Mouse (Mus musculus) T-cell, adult 2 months (primary cell): Measurements from ENCODE around the gene Vinac1.

Experiments
- DNase-seq: peaks from one replicate; pipeline ENCODE4 v3.0.0; 2022; ENCODE audit warnings: low spot score

Vinac1 gene

GRCm38 (mm10) chr2:129047811-129048210, at the start of gene Vinac1:
Vinac1 (minus strand) TSS chr2:129048172.
- DNase-seq, result no peak

DNA sequence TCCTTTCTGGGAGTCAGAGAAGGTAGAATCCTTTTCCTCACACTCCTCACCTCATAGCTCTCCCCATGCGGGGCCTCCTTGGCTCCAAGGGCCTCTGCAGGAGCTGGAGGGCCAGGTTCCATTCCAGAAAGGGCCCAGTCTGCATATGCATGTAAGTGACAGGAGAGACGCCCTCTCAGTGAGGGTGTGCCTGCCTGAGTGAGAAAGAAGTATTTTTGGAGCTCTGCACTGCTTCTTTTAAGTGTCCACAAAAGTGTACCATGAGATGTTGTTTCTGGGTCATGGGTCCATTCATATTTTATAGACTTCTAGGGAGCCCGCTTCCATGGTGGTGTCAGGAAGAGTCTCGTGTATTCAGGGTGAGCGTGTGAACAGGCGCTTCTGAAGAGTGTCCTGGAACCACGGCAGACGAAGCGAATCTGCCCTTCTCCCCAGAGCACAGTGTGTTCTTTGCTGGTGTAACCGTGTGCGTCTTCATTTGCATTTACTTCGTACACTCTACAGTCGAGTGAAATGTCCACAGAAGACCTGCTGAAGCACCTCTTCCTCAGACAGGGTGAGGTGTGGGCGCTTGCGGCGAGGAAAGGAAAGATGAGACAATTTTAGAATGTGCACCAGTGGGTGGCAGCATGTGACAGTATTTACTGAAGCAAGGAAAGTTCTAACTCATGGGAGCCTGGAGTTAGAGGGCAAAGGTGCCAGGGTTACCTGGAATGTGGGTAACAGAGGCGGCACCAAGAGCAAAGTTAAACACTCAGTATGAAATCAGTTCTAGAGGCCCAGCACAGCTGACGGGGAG, 46.2 kb upstream of the Vinac1 start:
- DNase-seq, result no peak

DNA sequence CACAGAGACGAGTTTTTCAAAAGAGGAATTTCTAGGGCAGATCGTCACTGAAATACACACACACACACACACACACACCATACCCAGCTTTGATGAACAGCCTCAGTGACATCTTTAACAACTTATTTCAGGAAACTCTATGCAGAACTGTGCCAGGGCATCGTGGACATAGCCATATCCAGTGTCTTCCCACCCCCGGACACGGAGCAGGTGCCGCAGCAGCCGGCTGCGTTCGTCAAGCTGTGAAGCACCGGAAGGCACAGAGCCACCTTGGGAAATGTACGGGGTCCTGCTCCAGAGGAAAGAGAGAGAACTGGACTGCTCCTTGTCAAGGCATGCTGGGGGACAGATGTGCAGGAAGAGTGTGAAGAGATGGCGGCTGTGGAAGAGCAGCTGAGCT, 44.8 kb upstream of the Vinac1 start:
- DNase-seq, result no peak

- DNase-seq, result no peak
Observed at GRCm38 (mm10) chr2:129090370-129090769, 42.4 kb upstream of the Vinac1 start.

DNA sequence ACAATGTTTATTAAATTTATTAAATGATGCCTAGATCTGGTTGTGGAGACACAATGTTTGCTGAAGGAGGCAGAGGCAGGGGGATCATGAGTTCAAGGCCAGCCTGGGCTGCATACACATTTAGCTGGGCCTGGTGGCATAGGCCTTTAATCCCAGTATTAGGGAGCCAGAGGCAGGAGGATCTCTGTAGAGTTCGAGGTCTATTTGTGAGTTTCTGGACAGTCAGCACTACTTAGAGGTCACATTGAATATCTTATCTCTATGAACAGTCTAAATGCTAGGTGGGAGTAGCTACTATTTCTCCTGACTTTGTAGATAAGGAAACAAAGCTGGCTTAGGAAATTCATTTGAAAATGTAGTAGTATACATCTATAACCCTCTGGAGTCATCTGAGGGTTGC, 39.5 kb upstream of the Vinac1 start:
- no peak for DNase-seq

DNA sequence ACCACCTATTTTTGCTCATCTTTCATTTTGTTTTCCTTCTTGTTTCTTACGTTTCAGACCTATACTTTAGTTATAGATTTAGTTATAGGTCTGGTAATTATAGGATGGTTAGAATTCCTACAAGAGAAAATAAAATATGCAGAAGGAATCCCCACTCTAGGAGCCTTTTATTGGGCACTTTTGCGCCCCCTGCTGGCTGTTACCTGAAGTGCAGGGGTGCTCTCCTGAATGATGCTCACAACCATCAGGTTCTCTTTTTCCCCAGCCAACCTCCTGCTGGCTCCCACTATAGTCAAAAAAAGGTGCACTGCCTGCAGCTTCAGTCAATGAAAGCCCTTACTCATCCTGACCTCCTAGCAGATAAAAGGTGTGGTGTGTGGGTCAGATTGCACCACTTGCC, 37.0 kb upstream of the Vinac1 start:
- peak; percentile 5 for DNase-seq

DNA sequence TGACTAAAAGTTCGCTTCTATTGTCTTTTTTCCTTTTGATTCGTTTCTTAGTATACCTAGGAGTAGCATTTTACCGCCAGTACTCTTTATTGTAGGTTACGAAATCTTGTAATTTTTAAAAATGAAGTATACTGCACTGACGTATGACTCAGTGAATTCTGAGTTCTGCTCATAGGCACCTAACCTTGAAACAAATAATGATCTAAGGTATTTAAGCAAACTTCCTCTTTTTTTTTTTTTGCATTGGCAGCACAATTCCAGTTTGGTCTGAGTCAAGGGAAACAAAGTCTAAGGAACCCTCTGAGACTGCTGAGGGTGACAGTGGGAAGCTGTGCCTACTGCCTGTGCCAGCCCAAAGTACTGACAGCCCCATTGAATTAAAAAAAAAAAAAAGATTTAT, 35.5 kb upstream of the Vinac1 start:
- DNase-seq, result no peak

- DNase-seq, result no peak
Observed at GRCm38 (mm10) chr2:129081097-129081496, 33.1 kb upstream of the Vinac1 start.

GRCm38 (mm10) chr2:129079194-129079593, 31.2 kb upstream of the Vinac1 start:
- DNase-seq, result no peak

- peak; percentile 27 for DNase-seq
Observed at GRCm38 (mm10) chr2:129078313-129078712, 30.3 kb upstream of the Vinac1 start.

GRCm38 (mm10) chr2:129070296-129070695, 22.3 kb upstream of the Vinac1 start:
- DNase-seq, result no peak

DNA sequence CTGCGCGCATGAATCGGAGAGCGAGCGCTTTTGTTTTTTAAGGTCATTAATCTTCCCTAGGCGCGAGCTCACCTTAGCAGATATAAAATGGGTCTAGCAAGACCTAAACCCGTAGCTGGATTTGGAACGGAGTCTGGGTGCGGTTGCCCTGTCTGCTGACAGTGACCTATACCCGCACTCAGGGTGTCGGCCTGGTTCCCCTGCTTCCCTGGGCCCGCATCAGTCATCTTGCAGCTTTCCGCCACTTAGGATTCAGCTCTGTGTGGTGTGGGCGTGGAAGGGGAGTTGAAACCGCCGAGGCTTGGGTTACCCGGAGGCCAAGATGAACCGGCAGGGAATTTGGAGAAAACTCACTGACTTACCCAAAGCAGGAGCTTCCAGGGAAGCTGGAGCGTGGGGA, 18.4 kb upstream of the Vinac1 start:
- DNase-seq, result peak; percentile 47

DNA sequence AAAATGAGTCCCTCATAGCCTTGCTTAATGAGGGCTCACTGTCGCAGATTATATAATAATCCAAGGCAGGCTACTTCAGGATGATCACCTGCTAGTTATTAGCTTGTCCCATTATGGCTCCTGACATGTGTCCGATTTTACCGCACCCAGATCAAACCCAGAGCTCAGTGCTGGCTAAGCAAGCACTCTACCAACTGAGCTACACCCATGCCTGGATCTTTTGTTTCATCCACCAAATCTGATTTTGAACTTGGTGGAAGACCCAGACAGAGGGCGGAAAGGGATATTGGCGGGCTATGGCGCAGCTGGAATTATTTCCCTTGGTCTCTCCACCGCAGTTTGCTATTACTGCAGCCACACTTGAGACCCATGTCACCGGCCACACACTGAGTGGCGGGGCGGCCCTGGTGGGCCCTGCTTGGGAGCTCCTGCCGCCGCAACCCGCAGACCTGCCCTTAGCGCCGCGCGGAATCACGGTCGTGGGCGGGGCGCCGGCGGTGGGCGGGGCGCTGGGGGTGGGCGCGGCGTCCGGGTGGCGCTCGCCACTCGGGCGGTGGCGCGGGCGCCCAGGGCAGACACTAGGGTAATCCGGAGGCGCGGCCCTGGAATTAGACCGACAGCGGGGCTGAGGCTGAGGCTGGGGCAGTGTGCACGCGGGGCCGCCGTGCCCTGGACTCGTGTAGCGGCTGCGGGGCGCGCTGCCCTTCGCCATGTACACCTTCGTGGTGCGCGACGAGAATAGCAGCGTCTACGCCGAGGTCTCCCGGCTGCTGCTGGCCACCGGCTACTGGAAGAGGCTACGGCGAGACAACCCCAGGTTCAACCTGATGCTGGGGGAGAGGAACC, 17.7 kb upstream of the Vinac1 start, which contains the start of gene Ttl:
TSS of gene Ttl (plus strand) at position 506 of the 846 bp plus-strand sequence.
- peak; percentile 72 for DNase-seq

GRCm38 (mm10) chr2:129061456-129062059, 13.6 kb upstream of the Vinac1 start:
- DNase-seq, result no peak

GRCm38 (mm10) chr2:129057920-129058361, 10.0 kb upstream of the Vinac1 start:
- DNase-seq, result no peak

- no peak for DNase-seq
Observed at GRCm38 (mm10) chr2:129057256-129057655, 9.3 kb upstream of the Vinac1 start.

DNA sequence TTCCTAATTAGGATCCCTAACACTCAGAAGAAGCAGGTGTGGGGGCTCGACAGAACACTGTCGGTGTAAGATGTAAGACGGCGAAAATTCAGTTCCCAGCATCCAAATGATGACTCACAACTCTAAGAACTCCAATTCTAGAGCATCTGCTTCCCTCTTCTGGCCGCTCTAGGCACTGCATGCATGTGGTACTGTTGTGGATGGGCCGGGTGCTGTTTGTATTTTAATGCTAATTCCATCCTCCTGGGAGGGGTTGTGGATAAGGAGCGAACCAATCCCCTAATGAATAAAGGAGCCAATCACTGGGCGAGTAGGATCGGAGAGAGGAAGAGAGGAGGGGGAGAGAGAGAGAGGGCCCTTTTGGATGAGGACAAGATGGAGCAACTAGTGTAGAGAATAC, 8.6 kb upstream of the Vinac1 start:
- DNase-seq, result peak; percentile 23

- no peak for DNase-seq
Observed at GRCm38 (mm10) chr2:129055741-129056140, 7.8 kb upstream of the Vinac1 start.

DNA sequence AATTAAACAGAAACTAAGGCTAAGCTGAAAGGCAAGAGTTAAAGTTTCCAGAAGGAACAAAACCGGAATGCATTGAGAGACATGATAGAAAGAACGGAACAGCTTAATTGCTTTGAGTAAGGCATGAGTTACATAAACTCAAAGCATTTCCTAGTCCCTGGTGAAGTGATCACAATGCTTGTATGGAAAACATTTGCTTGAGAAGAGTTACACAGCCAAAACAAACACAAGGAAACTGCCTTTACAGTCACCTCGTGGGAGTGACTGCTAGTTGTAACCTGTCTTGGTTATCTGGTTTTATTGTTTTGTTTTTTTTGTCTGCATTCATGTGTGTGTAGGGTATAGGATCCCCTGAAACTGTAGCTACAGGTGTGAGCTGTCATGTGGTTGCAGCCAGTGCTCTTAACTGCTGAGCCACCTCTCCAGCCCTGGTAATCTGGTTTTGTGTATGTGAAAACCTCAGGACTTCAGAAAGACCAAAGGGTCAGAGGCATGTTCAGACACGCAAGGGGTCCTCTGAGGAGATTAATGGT, 4.5 kb upstream of the Vinac1 start:
- DNase-seq, result no peak

GRCm38 (mm10) chr2:129046846-129047196, 1.2 kb downstream of the Vinac1 start:
- no peak for DNase-seq

DNA sequence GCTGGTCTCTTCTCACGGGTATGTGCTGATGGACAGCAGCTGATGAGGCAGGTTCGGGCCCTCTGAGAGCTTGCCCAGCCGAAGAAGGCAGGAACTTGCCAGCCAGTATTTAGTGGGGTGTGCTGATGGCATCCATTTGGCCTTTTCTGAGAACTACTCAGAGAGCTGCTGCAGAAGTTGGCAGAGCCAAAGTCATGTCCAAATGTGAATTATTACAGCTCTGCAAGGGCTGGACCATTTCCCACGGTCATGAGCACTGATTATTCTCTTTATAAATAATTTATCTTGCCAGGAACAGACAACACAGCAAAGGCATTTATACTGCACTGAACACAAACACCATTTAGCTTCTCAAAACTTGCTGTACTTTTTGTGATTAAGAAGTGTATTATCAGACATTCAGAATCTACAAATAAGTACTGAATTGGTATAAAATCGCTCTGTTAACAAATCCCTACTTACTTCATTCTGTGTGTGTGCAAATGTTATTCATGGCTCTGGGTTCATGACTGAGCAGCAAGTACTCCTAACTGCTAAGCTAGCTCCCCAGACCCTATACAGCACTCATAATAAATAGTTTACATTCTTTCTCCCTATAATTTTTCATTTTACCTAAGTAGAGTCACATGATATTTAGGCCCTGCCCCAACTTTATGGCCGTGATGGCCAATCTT, 1.7 kb downstream of the Vinac1 start:
- DNase-seq, result no peak

DNA sequence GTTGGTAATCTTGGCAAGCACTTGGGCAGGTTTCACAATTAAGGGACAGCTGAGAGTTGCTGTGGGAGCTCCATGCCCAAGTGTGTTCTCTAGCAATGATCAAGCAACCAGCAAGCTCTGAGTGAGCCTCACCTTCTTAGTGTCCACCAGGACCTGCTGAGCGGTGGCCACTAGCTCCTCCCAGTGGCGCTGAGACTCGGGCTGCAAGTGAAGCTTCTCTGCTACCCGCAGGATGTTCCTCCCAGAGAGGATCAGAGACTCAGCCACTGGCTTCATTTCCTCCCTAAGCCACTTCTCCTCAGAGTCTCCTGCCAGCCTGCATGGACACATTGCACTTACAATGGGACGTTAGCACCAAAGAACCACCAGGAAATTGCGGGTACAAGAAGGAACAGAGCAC, 7.4 kb downstream of the Vinac1 start:
- DNase-seq, result no peak
